Mouse (Mus musculus): ENCODE data around the gene Gng12. TPM values are rescaled to one million over a fixed set of nuclear protein-coding genes. Genes with fewer than 3 reads are reported as not detected.

Gene Gng12
- polyA plus RNA-seq, 1 experiment from 2014 or later: 169 TPM

GRCm38 (mm10) chr6:66984672-66985071 is 88.5 kb downstream of the Gng12 start:
- ChIA-PET POLR2A (interaction anchor here (0.6 to 1.0 kb wide), 3 partner anchors 31 to 50 kb away, joined by 3 to 5 read pairs (median 4); no protein-coding TSS in a partner anchor), CTCF (interaction anchor here (0.7 to 2.0 kb wide), 4 partner anchors 9 to 51 kb away, joined by 3 to 6 read pairs (median 3); no protein-coding TSS in a partner anchor)
- in situ Hi-C loops (cut with MboI; ENCODE audit: low pct_unique_long_range_greater_than_20kb): no loop called here
- no peak for DNase-seq (ENCODE audit: low read depth, low spot score)
- TF ChIP-seq CTCF (IDR thresholded peaks at IDR 0.05): no peak
- ATAC-seq: no peak
- H3K27me3 ChIP-seq: no peaks in the 10 kb centered on the region

- no peaks in the 10 kb centered on the region for H3K27me3 ChIP-seq
- ChIA-PET POLR2A (interaction anchor here (1.0 kb wide), 1 partner anchor 30 kb away, joined by 5 read pairs; no protein-coding TSS in a partner anchor), CTCF (interaction anchor here (1.2 to 2.0 kb wide), 2 partner anchors 12 to 50 kb away, joined by 3 to 6 read pairs; no protein-coding TSS in a partner anchor)
- ATAC-seq (no peak), DNase-seq (ENCODE audit: low read depth, low spot score) (no peak)
- no peak for TF ChIP-seq CTCF (IDR thresholded peaks at IDR 0.05)
- in situ Hi-C loops (cut with MboI; ENCODE audit: low pct_unique_long_range_greater_than_20kb): no loop called here
Observed at GRCm38 (mm10) chr6:66985500-66985899, 89.3 kb downstream of the Gng12 start.

DNA sequence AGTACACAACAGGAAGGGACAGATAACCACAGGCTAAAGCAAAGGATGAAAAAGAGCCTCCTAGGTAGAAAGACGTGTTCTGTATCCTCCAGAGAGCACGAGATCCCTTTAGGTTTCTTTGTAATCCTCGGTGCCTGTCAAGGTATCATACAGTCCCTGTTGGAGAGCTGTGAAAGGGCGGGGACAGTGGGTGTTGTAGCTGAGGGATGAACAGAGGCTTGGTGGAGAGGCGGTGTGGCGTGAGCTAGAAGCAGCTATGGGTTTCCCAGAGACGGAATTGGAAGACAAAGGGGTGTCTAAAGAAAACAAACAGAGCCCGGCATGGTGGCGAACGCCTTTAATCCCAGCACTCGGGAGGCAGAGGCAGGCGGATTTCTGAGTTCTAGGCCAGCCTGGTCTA is 89.9 kb downstream of the Gng12 start:
- ChIA-PET POLR2A (no interaction called here), CTCF (interaction anchor here (1.4 kb wide), 1 partner anchor 9 kb away, joined by 3 read pairs; no protein-coding TSS in a partner anchor)
- ATAC-seq (no peak), DNase-seq (ENCODE audit: low read depth, low spot score) (no peak)
- TF ChIP-seq CTCF (IDR thresholded peaks at IDR 0.05): no peak
- in situ Hi-C loops (cut with MboI; ENCODE audit: low pct_unique_long_range_greater_than_20kb): no loop called here
- no peaks in the 10 kb centered on the region for H3K27me3 ChIP-seq

DNA sequence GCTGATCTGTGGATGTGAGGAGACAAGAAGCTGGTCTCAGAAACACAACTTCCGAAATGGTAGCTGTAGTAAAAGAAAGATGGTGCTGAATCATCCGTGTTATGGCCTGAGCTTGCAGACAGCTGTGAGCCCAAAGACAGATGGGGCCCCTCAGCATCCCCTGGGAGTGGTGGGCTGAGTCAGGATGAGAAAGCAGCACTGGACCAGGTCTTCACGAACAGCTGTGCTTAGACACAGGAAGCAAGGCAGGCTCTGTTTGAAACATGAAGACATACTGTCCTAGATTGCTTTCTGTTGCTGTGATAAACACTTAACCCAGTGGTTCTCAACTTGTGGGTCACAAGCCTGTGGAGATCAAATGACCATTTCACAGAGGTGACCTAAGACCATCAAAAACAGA is 91.4 kb downstream of the Gng12 start:
- TF ChIP-seq CTCF (IDR thresholded peaks at IDR 0.05): no peak
- H3K27me3 ChIP-seq: no peaks in the 10 kb centered on the region
- ChIA-PET POLR2A (interaction anchor here (0.7 kb wide), 1 partner anchor 181 kb away, joined by 11 read pairs; no protein-coding TSS in a partner anchor), CTCF (no interaction called here)
- DNase-seq (ENCODE audit: low read depth, low spot score) (no peak), ATAC-seq (no peak)
- in situ Hi-C loops (cut with MboI; ENCODE audit: low pct_unique_long_range_greater_than_20kb): no loop called here

GRCm38 (mm10) chr6:66988363-66988762 is 92.2 kb downstream of the Gng12 start:
- in situ Hi-C loops (cut with MboI; ENCODE audit: low pct_unique_long_range_greater_than_20kb): no loop called here
- ChIA-PET CTCF (no interaction called here), POLR2A (no interaction called here)
- no peaks in the 10 kb centered on the region for H3K27me3 ChIP-seq
- no peak for TF ChIP-seq CTCF (IDR thresholded peaks at IDR 0.05)
- no peak for DNase-seq (ENCODE audit: low read depth, low spot score)
- ATAC-seq: no peak

DNA sequence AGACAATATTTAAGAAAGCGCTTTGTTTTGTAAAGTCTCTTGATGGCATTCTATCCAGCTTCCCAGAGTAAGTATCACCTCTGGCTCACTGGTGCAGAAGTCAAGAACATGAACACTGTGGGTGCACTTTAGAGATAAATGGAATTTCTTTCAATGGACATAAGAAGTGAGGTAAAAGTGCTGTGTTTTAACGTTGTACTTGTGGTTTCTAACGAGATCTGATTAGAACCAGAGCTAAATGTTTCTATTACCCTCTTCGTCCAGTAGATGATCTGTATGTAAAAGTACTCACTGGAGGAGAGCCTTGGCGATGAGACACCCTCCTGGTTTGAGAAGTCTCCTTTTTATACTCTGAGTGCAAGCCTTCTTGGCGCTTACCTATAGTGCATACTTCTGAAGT is 92.8 kb downstream of the Gng12 start:
- ChIA-PET POLR2A (no interaction called here), CTCF (interaction anchor here (0.7 kb wide), 1 partner anchor 24 kb away, joined by 3 read pairs; no protein-coding TSS in a partner anchor)
- no peaks in the 10 kb centered on the region for H3K27me3 ChIP-seq
- no peak for DNase-seq (ENCODE audit: low read depth, low spot score)
- TF ChIP-seq CTCF (IDR thresholded peaks at IDR 0.05): no peak
- in situ Hi-C loops (cut with MboI; ENCODE audit: low pct_unique_long_range_greater_than_20kb): no loop called here
- no peak for ATAC-seq

DNA sequence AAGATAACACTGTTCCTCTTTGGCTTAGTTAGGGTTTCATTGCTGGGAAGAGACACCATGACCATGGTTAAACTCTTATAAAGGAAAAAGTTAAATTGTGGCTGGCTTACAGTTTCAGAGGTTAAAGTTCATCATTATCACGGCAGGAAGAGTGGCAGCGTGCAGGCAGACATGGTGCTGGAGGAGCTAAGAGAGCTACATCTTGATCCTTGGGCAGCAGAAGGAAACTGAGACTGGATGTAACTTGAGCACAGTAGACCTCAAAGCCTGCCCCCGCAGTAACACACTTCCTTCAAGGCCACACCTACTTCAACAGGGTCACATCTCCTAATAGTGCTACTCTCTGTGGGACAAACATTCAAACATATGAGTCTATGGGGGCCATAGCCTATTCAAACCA is 93.3 kb downstream of the Gng12 start:
- in situ Hi-C loops (cut with MboI; ENCODE audit: low pct_unique_long_range_greater_than_20kb): no loop called here
- ATAC-seq: no peak
- no peak for TF ChIP-seq CTCF (IDR thresholded peaks at IDR 0.05)
- ChIA-PET POLR2A (no interaction called here), CTCF (no interaction called here)
- H3K27me3 ChIP-seq: no peaks in the 10 kb centered on the region
- no peak for DNase-seq (ENCODE audit: low read depth, low spot score)

DNA sequence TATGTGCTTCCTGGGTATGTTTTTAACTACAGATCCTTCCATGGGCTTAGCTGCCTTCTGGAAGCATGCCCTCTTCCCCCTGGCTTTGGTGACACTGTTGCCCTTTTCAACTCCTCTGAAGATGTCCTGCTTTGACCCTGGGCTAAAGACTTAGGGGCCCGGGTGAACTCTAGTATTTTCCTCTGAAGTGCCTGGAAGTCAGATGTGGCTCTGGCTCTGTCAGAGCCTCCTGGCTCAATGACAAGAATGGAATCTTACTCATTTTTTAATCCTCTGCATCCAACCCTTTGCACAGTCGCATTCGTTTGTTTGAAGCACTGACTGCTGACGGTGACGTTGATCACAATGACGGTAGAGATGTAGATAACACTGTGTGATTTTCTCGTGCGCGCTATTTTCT is 96.0 kb downstream of the Gng12 start:
- ATAC-seq (no peak), DNase-seq (ENCODE audit: low read depth, low spot score) (no peak)
- in situ Hi-C loops (cut with MboI; ENCODE audit: low pct_unique_long_range_greater_than_20kb): no loop called here
- no peak for TF ChIP-seq CTCF (IDR thresholded peaks at IDR 0.05)
- ChIA-PET CTCF (interaction anchor here (1.5 kb wide), 1 partner anchor 24 kb away, joined by 4 read pairs; no protein-coding TSS in a partner anchor), POLR2A (interaction anchor here (0.5 kb wide), 2 partner anchors 14 to 479 kb away, joined by 3 to 4 read pairs; no protein-coding TSS in a partner anchor)
- H3K27me3 ChIP-seq: no peaks in the 10 kb centered on the region

- no peak for TF ChIP-seq CTCF (IDR thresholded peaks at IDR 0.05)
- DNase-seq (ENCODE audit: low read depth, low spot score) (no peak), ATAC-seq (no peak)
- CTCF ChIA-PET: interaction anchor here (1.0 to 1.5 kb wide), 5 partner anchors 9 to 160 kb away, joined by 3 to 4 read pairs (median 3); no protein-coding TSS in a partner anchor
- in situ Hi-C loops (cut with MboI; ENCODE audit: low pct_unique_long_range_greater_than_20kb): no loop called here
- POLR2A ChIA-PET: interaction anchor here (0.5 kb wide), 2 partner anchors 14 to 175 kb away, joined by 3 read pairs; no protein-coding TSS in a partner anchor
- no peaks in the 10 kb centered on the region for H3K27me3 ChIP-seq
Observed at GRCm38 (mm10) chr6:66992786-66993185, 96.6 kb downstream of the Gng12 start.

DNA sequence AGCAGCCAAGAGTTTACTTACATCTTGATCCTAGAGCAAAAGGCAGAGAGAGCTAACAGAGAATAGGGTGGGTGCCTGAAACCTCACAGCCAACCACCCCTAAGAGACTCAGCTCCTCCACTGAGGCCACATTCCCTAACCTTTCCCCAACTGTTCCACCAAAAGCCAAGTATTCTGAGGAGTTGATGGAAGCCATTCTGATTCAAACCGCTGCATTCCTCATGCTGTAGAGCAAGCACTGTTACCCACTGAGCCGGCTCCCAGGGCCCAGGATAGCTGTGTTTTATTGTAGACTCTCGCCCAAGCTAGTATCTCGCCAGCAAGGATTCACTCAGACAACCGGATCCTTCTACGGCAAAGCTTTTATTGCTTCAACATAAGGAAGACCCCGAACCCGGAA is 98.8 kb downstream of the Gng12 start:
- TF ChIP-seq CTCF (IDR thresholded peaks at IDR 0.05): no peak
- ATAC-seq: no peak
- DNase-seq (ENCODE audit: low read depth, low spot score): no peak
- ChIA-PET CTCF (interaction anchor here (1.1 to 1.9 kb wide), 4 partner anchors 10 to 30 kb away, joined by 3 to 6 read pairs (median 4); no protein-coding TSS in a partner anchor), POLR2A (interaction anchor here (1.5 kb wide), 1 partner anchor 38 kb away, joined by 3 read pairs; no protein-coding TSS in a partner anchor)
- no peaks in the 10 kb centered on the region for H3K27me3 ChIP-seq
- in situ Hi-C loops (cut with MboI; ENCODE audit: low pct_unique_long_range_greater_than_20kb): no loop called here

DNA sequence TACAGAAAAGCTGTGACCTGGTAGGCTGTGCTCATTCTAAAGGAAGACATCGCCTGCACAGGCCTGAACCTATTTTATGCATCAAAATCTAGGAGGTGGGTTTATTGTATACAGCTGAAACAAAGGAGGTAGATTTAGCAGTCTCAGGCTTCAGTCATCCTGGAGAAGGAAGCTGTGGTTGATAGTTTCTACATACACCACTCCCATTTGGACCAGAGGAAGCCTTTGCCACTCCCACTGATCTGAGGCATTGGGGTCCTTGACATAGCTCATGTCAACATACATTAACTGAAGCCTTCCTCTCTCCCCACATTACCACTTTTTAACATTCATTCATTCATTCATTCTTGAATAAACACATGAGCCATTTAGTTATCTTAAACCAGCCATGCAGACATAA is 99.6 kb downstream of the Gng12 start:
- ChIA-PET POLR2A (interaction anchor here (0.6 kb wide), 1 partner anchor 33 kb away, joined by 7 read pairs; no protein-coding TSS in a partner anchor), CTCF (no interaction called here)
- no peak for DNase-seq (ENCODE audit: low read depth, low spot score)
- no peak for TF ChIP-seq CTCF (IDR thresholded peaks at IDR 0.05)
- in situ Hi-C loops (cut with MboI; ENCODE audit: low pct_unique_long_range_greater_than_20kb): no loop called here
- ATAC-seq: no peak
- H3K27me3 ChIP-seq: no peaks in the 10 kb centered on the region
